Mouse (Mus musculus): Measurements from ENCODE around the gene Mycn.

Mycn gene

GRCm38 (mm10) chr12:12941661-12942363 is at the start of gene Mycn:
Mycn (minus strand) TSS chr12:12941914.
- DNase-seq (ENCODE audit: low spot score): no peak

- no peak for DNase-seq (ENCODE audit: low spot score)
Observed at GRCm38 (mm10) chr12:12987376-12987775, 45.7 kb upstream of the Mycn start.

- no peak for DNase-seq (ENCODE audit: low spot score)
Observed at GRCm38 (mm10) chr12:12986612-12987206, 45.0 kb upstream of the Mycn start.

- DNase-seq (ENCODE audit: low spot score): no peak
Observed at GRCm38 (mm10) chr12:12983032-12983431, 41.3 kb upstream of the Mycn start.

GRCm38 (mm10) chr12:12975397-12975796 is 33.7 kb upstream of the Mycn start:
- no peak for DNase-seq (ENCODE audit: low spot score)

GRCm38 (mm10) chr12:12972756-12973435 is 31.2 kb upstream of the Mycn start:
- no peak for DNase-seq (ENCODE audit: low spot score)

GRCm38 (mm10) chr12:12967946-12968345 is 26.2 kb upstream of the Mycn start:
- DNase-seq (ENCODE audit: low spot score): no peak

- no peak for DNase-seq (ENCODE audit: low spot score)
Observed at GRCm38 (mm10) chr12:12964856-12965255, 23.1 kb upstream of the Mycn start.

- no peak for DNase-seq (ENCODE audit: low spot score)
Observed at GRCm38 (mm10) chr12:12947606-12948005, 5.9 kb upstream of the Mycn start.

- DNase-seq (ENCODE audit: low spot score): no peak
Observed at GRCm38 (mm10) chr12:12943288-12943687, 1.6 kb upstream of the Mycn start.

GRCm38 (mm10) chr12:12942364-12943050 is 793 bp upstream of the Mycn start:
- peak; percentile 65 for DNase-seq (ENCODE audit: low spot score)

- no peak for DNase-seq (ENCODE audit: low spot score)
Observed at GRCm38 (mm10) chr12:12941129-12941504, 597 bp downstream of the Mycn start.

GRCm38 (mm10) chr12:12940466-12941128 is 1.1 kb downstream of the Mycn start:
- no peak for DNase-seq (ENCODE audit: low spot score)

- no peak for DNase-seq (ENCODE audit: low spot score)
Observed at GRCm38 (mm10) chr12:12939581-12940465, 1.9 kb downstream of the Mycn start.

- peak; percentile 57 for DNase-seq (ENCODE audit: low spot score)
Observed at GRCm38 (mm10) chr12:12938850-12939249, 2.9 kb downstream of the Mycn start.

- DNase-seq (ENCODE audit: low spot score): no peak
Observed at GRCm38 (mm10) chr12:12938361-12938760, 3.4 kb downstream of the Mycn start.

GRCm38 (mm10) chr12:12937746-12938145 is 4.0 kb downstream of the Mycn start:
- DNase-seq (ENCODE audit: low spot score): no peak

- DNase-seq (ENCODE audit: low spot score): peak; percentile 59
Observed at GRCm38 (mm10) chr12:12937088-12937487, 4.6 kb downstream of the Mycn start.

- DNase-seq (ENCODE audit: low spot score): no peak
Observed at GRCm38 (mm10) chr12:12932238-12932637, 9.5 kb downstream of the Mycn start.

- no peak for DNase-seq (ENCODE audit: low spot score)
Observed at GRCm38 (mm10) chr12:12928239-12928638, 13.5 kb downstream of the Mycn start.

- no peak for DNase-seq (ENCODE audit: low spot score)
Observed at GRCm38 (mm10) chr12:12926975-12927527, 14.7 kb downstream of the Mycn start.

Measured in T-cell, adult 2 months (primary cell).